Mouse (Mus musculus): ENCODE data around the gene Fam32a.

Fam32a gene

GRCm38 (mm10) chr8:72219541-72220363, at the start of gene Fam32a:
Fam32a (plus strand) TSS chr8:72219730.
- DNase-seq (ENCODE audit: low spot score) = peak; percentile 75

- peak; percentile 73 for DNase-seq (ENCODE audit: low spot score)
Observed at GRCm38 (mm10) chr8:72177346-72177925, 42.1 kb upstream of the Fam32a start.

- no peak for DNase-seq (ENCODE audit: low spot score)
Observed at GRCm38 (mm10) chr8:72183554-72184202, 35.9 kb upstream of the Fam32a start.

GRCm38 (mm10) chr8:72187793-72188331, 31.7 kb upstream of the Fam32a start:
- DNase-seq (ENCODE audit: low spot score) = no peak

GRCm38 (mm10) chr8:72189417-72190214, 29.9 kb upstream of the Fam32a start, which contains the start of gene Hsh2d:
Hsh2d (plus strand) TSS chr8:72189638.
- no peak for DNase-seq (ENCODE audit: low spot score)

GRCm38 (mm10) chr8:72190215-72190539, 29.4 kb upstream of the Fam32a start:
- DNase-seq (ENCODE audit: low spot score) = no peak

GRCm38 (mm10) chr8:72192065-72192464, 27.5 kb upstream of the Fam32a start:
- no peak for DNase-seq (ENCODE audit: low spot score)

- no peak for DNase-seq (ENCODE audit: low spot score)
Observed at GRCm38 (mm10) chr8:72197997-72198396, 21.5 kb upstream of the Fam32a start.

GRCm38 (mm10) chr8:72208582-72208981, 10.9 kb upstream of the Fam32a start:
- no peak for DNase-seq (ENCODE audit: low spot score)

- DNase-seq (ENCODE audit: low spot score) = no peak
Observed at GRCm38 (mm10) chr8:72210222-72210621, 9.3 kb upstream of the Fam32a start.

- no peak for DNase-seq (ENCODE audit: low spot score)
Observed at GRCm38 (mm10) chr8:72210710-72211109, 8.8 kb upstream of the Fam32a start.

GRCm38 (mm10) chr8:72211846-72212245, 7.7 kb upstream of the Fam32a start:
- no peak for DNase-seq (ENCODE audit: low spot score)

GRCm38 (mm10) chr8:72212751-72213150, 6.8 kb upstream of the Fam32a start, which contains the start of gene Cib3:
Cib3 (minus strand) TSS chr8:72212837.
- DNase-seq (ENCODE audit: low spot score) = no peak

GRCm38 (mm10) chr8:72213536-72213935, 6.0 kb upstream of the Fam32a start, which contains the start of gene Gm11034:
Gm11034 (minus strand) TSS chr8:72213636.
- DNase-seq (ENCODE audit: low spot score) = no peak

- no peak for DNase-seq (ENCODE audit: low spot score)
Observed at GRCm38 (mm10) chr8:72215060-72215459, 4.5 kb upstream of the Fam32a start.

GRCm38 (mm10) chr8:72215871-72216270, 3.7 kb upstream of the Fam32a start:
- DNase-seq (ENCODE audit: low spot score) = no peak

GRCm38 (mm10) chr8:72218781-72219540, 569 bp upstream of the Fam32a start:
- no peak for DNase-seq (ENCODE audit: low spot score)

- DNase-seq (ENCODE audit: low spot score) = no peak
Observed at GRCm38 (mm10) chr8:72220758-72221157, 1.2 kb downstream of the Fam32a start.

- DNase-seq (ENCODE audit: low spot score) = no peak
Observed at GRCm38 (mm10) chr8:72222656-72223055, 3.1 kb downstream of the Fam32a start.

- DNase-seq (ENCODE audit: low spot score) = peak; percentile 90
Observed at GRCm38 (mm10) chr8:72239499-72240402, 20.2 kb downstream of the Fam32a start, which contains the start of gene Ap1m1. Ap1m1 (plus strand) TSS chr8:72240018.

Measured in ovary, postnatal 14 days (tissue).